Mouse (Mus musculus) limb, embryonic 13.5 days (tissue): ENCODE results near the gene Psmg4. TPM values are rescaled to one million over a fixed set of nuclear protein-coding genes. Genes with fewer than 3 reads are reported as not detected.

Experiments used
- ATAC-seq: fragments of 200-750 bp; cut with Nextera tagmentation; 2 replicates; pipeline ENCODE4 v1.8.0; 2017; ENCODE audit warnings: low read depth, moderate number of reproducible peaks, moderate TSS enrichment; ENCODE audit not compliant: low FRiP score
- H3K27ac ChIP-seq: fragments of 300-500 bp; sonication (generic); 2 replicates; pipeline ENCODE4 v1.5.1; 2015; ENCODE audit warnings: inconsistent platforms, mild to moderate bottlenecking, moderate library complexity
- H3K27me3 ChIP-seq: fragments of 300-500 bp; sonication (generic); 2 replicates; pipeline ENCODE4 v1.6.1; 2015; ENCODE audit warnings: mild to moderate bottlenecking, inconsistent platforms
- H3K36me3 ChIP-seq: fragments of 300-500 bp; sonication (generic); 2 replicates; pipeline ENCODE4 v1.6.1; 2015; ENCODE audit warnings: inconsistent platforms, mild to moderate bottlenecking, moderate library complexity
- H3K4me1 ChIP-seq: fragments of 300-500 bp; sonication (generic); 2 replicates; pipeline ENCODE4 v1.6.1; 2015; ENCODE audit warnings: inconsistent platforms
- H3K4me2 ChIP-seq: fragments of 300-500 bp; sonication (generic); replicated peaks from 2 replicates; pipeline ENCODE4 v1.6.1; 2015; ENCODE audit warnings: inconsistent platforms, mild to moderate bottlenecking, moderate library complexity
- H3K4me3 ChIP-seq: fragments of 300-500 bp; sonication (generic); 2 replicates; pipeline ENCODE4 v1.5.1; 2015; ENCODE audit warnings: moderate library complexity, mild to moderate bottlenecking, inconsistent platforms
- H3K9ac ChIP-seq: fragments of 300-500 bp; sonication (generic); 2 replicates; pipeline ENCODE4 v1.6.1; 2015; ENCODE audit warnings: mild to moderate bottlenecking, inconsistent platforms
- H3K9me3 ChIP-seq: fragments of 300-500 bp; sonication (generic); 2 replicates; pipeline ENCODE4 v1.6.1; 2016; ENCODE audit warnings: inconsistent platforms
- WGBS: fragments of 180-500 bp; shearing (Covaris S2); methylation state at CpG from one replicate; pipeline ENCODE4 v1.1.7; 2015; 5-methylcytosine and 5-hydroxymethylcytosine counted together
- polyA plus RNA-seq: library from polyadenylated mRNA; unstranded; fragments of >200 nt; fragmentation: Nextera tagmentation; extraction: Ambion mirVana; gene quantifications from 2 replicates; pipeline ENCODE4 v1.2.1, GENCODE M21; 2015

Psmg4 gene
- polyA plus RNA-seq, 1 experiment from 2014 or later, result 97.2 TPM

- WGBS, result 57% methylated on average over 5 of the region's 5 CpGs
- H3K4me2 ChIP-seq, result peak overlapping the region; percentile 70
- no peaks in the 10 kb centered on the region for H3K9me3 ChIP-seq
- no peaks in the 10 kb centered on the region for H3K27me3 ChIP-seq
- no peak for ATAC-seq
- peak overlapping the region; percentile 69; the same call in 1 of the 2 replicates for H3K27ac ChIP-seq
- peaks cover 34% of the 10 kb centered on the region for H3K4me1 ChIP-seq
- no peaks in the 10 kb centered on the region for H3K36me3 ChIP-seq
- H3K4me3 ChIP-seq, result peak overlapping the region; percentile 47
- H3K9ac ChIP-seq, result peak overlapping the region; percentile 68; the same call in 1 of the 2 replicates
Measured at GRCm38 (mm10) chr13:34149463-34150176, 13.1 kb upstream of the Psmg4 start.

- Histone ChIP-seq H3K27ac (peak overlapping the region; percentile 69; the same call in 1 of the 2 replicates), H3K36me3 (no peaks in the 10 kb centered on the region), H3K27me3 (no peaks in the 10 kb centered on the region), H3K4me1 (peaks cover 35% of the 10 kb centered on the region), H3K4me3 (peak overlapping the region; percentile 20; the same call in 1 of the 2 replicates), H3K9ac (0 out of 2 replicates have a peak overlapping the region, but pooled peaks have one; percentile 21), H3K9me3 (no peaks in the 10 kb centered on the region), H3K4me2 (peak overlapping the region; percentile 70)
- WGBS, result 12% methylated on average over 19 of the region's 19 CpGs
- ATAC-seq, result peak; percentile 17; the same call in 1 of the 2 replicates
Measured at GRCm38 (mm10) chr13:34150271-34151027, 12.3 kb upstream of the Psmg4 start.

- Histone ChIP-seq H3K36me3 (no peaks in the 10 kb centered on the region), H3K4me3 (no peak overlapping the region), H3K27me3 (no peaks in the 10 kb centered on the region), H3K4me2 (no peak overlapping the region), H3K27ac (no peak overlapping the region), H3K9me3 (no peaks in the 10 kb centered on the region), H3K4me1 (peaks cover 35% of the 10 kb centered on the region), H3K9ac (no peak overlapping the region)
- no peak for ATAC-seq
- WGBS, result 95% methylated on average over 1 of the region's 1 CpGs
Measured at GRCm38 (mm10) chr13:34151425-34151824, 11.3 kb upstream of the Psmg4 start.

GRCm38 (mm10) chr13:34152695-34153094, 10.1 kb upstream of the Psmg4 start:
- no peak overlapping the region for H3K9ac ChIP-seq
- WGBS, result 60% methylated on average over 7 of the region's 7 CpGs
- peaks cover 41% of the 10 kb centered on the region for H3K4me1 ChIP-seq
- H3K36me3 ChIP-seq, result no peaks in the 10 kb centered on the region
- H3K27ac ChIP-seq, result no peak overlapping the region
- no peaks in the 10 kb centered on the region for H3K27me3 ChIP-seq
- no peak overlapping the region for H3K4me2 ChIP-seq
- H3K9me3 ChIP-seq, result no peaks in the 10 kb centered on the region
- no peak overlapping the region for H3K4me3 ChIP-seq
- no peak for ATAC-seq

- ATAC-seq, result no peak
- Histone ChIP-seq H3K4me3 (no peak overlapping the region), H3K27me3 (no peaks in the 10 kb centered on the region), H3K36me3 (no peaks in the 10 kb centered on the region), H3K9me3 (no peaks in the 10 kb centered on the region), H3K4me1 (peaks cover 41% of the 10 kb centered on the region), H3K4me2 (no peak overlapping the region), H3K27ac (peak overlapping the region; percentile 15; the same call in 1 of the 2 replicates), H3K9ac (no peak overlapping the region)
- 85% methylated on average over 4 of the region's 5 CpGs for WGBS
Measured at GRCm38 (mm10) chr13:34153254-34154011, 9.3 kb upstream of the Psmg4 start.

GRCm38 (mm10) chr13:34154217-34154930, 8.4 kb upstream of the Psmg4 start:
- no peaks in the 10 kb centered on the region for H3K27me3 ChIP-seq
- H3K4me2 ChIP-seq, result peak overlapping the region; percentile 38
- H3K27ac ChIP-seq, result no peak overlapping the region
- WGBS, result 57% methylated on average over 13 of the region's 13 CpGs
- 0 out of 2 replicates have a peak overlapping the region, but pooled peaks have one; percentile 13 for H3K4me3 ChIP-seq
- no peaks in the 10 kb centered on the region for H3K36me3 ChIP-seq
- H3K9ac ChIP-seq, result no peak overlapping the region
- H3K4me1 ChIP-seq, result peaks cover 38% of the 10 kb centered on the region
- no peak for ATAC-seq
- no peaks in the 10 kb centered on the region for H3K9me3 ChIP-seq

GRCm38 (mm10) chr13:34154931-34155272, 7.9 kb upstream of the Psmg4 start:
- Histone ChIP-seq H3K36me3 (no peaks in the 10 kb centered on the region), H3K27me3 (no peaks in the 10 kb centered on the region), H3K4me1 (peaks cover 32% of the 10 kb centered on the region), H3K27ac (no peak overlapping the region), H3K4me2 (peak overlapping the region; percentile 38), H3K9ac (no peak overlapping the region), H3K4me3 (0 out of 2 replicates have a peak overlapping the region, but pooled peaks have one; percentile 13), H3K9me3 (no peaks in the 10 kb centered on the region)
- WGBS, result 22% methylated on average over 3 of the region's 3 CpGs
- ATAC-seq, result no peak

GRCm38 (mm10) chr13:34156133-34156839, 6.5 kb upstream of the Psmg4 start:
- no peaks in the 10 kb centered on the region for H3K36me3 ChIP-seq
- no peak overlapping the region for H3K4me3 ChIP-seq
- WGBS, result 57% methylated on average over 8 of the region's 8 CpGs
- no peaks in the 10 kb centered on the region for H3K27me3 ChIP-seq
- H3K9me3 ChIP-seq, result no peaks in the 10 kb centered on the region
- peaks cover 23% of the 10 kb centered on the region for H3K4me1 ChIP-seq
- H3K9ac ChIP-seq, result no peak overlapping the region
- ATAC-seq, result peak; percentile 65
- H3K27ac ChIP-seq, result peak overlapping the region; percentile 61; the same call in 1 of the 2 replicates
- no peak overlapping the region for H3K4me2 ChIP-seq

- H3K9ac ChIP-seq, result no peak overlapping the region
- no peaks in the 10 kb centered on the region for H3K9me3 ChIP-seq
- WGBS, result 71% methylated on average over 2 of the region's 2 CpGs
- peak overlapping the region; percentile 61; the same call in 1 of the 2 replicates for H3K27ac ChIP-seq
- peaks cover 24% of the 10 kb centered on the region for H3K4me1 ChIP-seq
- ATAC-seq, result 0 out of 2 replicates have a peak, but pooled peaks have one; percentile 3
- H3K27me3 ChIP-seq, result no peaks in the 10 kb centered on the region
- no peak overlapping the region for H3K4me2 ChIP-seq
- no peak overlapping the region for H3K4me3 ChIP-seq
- no peaks in the 10 kb centered on the region for H3K36me3 ChIP-seq
Measured at GRCm38 (mm10) chr13:34156840-34157185, 6.0 kb upstream of the Psmg4 start.

GRCm38 (mm10) chr13:34157596-34158157, 5.1 kb upstream of the Psmg4 start:
- ATAC-seq, result no peak
- WGBS, result 87% methylated on average over 3 of the region's 3 CpGs
- Histone ChIP-seq H3K4me2 (no peak overlapping the region), H3K4me1 (peaks cover 32% of the 10 kb centered on the region), H3K27me3 (no peaks in the 10 kb centered on the region), H3K4me3 (no peak overlapping the region), H3K9ac (no peak overlapping the region), H3K9me3 (no peaks in the 10 kb centered on the region), H3K27ac (no peak overlapping the region), H3K36me3 (no peaks in the 10 kb centered on the region)

GRCm38 (mm10) chr13:34159926-34160325, 2.8 kb upstream of the Psmg4 start:
- Histone ChIP-seq H3K36me3 (no peaks in the 10 kb centered on the region), H3K27me3 (no peaks in the 10 kb centered on the region), H3K4me2 (no peak overlapping the region), H3K4me3 (no peak overlapping the region), H3K27ac (no peak overlapping the region), H3K9ac (no peak overlapping the region), H3K9me3 (no peaks in the 10 kb centered on the region), H3K4me1 (peaks cover 26% of the 10 kb centered on the region)
- 71% methylated on average over 1 of the region's 1 CpGs for WGBS
- ATAC-seq, result no peak
